Mouse (Mus musculus): ENCODE measurements around the gene Dcbld1.

Gene Dcbld1

DNA sequence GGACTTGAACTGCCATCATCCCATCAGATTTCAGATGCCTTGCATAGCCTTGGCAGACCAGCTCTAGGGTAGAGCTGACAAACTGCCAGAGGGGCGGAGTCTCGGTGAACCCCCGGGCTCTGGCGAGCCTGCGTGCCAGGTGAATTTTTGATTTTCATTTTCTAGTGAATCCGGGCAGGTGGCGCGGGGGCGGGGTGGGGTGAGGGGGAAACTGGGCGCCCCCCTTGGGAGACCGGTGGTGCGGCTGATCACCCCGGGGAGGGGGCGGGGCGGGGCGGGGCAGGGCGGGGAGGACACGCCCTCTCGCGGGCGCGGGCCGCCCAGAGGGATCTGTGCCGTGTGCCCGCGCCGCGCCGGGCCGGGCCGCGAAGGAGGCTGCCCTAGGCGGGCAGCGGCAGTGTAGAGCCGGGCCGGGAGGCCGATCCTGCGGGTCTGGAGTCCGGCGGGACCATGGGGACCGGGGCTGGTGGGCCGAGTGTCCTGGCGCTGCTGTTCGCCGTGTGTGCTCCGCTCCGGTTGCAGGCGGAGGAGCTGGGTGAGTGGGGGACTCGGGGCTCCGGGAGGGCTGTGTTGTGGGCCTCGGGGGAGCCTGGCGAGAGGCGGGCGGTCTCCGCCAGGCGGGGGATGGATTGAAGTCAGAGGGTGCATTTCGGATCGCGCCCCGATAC is at the start of gene Dcbld1:
Dcbld1 (plus strand) TSS at position 319 of the 668 bp plus-strand sequence.
- DNase-seq (ENCODE audit: extremely low read depth, low read depth, low spot score): no peak

DNA sequence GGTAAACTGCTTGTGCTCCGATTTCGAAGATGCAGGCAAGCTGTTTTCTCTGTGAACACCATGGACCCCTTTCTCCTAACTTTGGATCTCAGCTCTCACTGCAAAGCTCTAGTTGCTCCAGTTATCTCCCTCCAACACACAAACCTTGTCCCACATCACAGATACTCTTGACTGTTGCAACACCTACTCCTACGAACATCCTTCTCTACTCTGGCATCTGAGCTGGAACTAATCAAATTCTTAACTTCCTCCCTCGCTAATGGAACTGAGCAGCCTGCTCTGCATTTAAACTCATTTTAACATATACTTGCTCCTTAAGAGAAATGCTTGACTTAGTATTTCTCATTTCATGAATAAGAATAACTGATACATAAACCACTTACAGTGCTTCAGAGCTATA is 47.5 kb upstream of the Dcbld1 start:
- no peak for DNase-seq (ENCODE audit: extremely low read depth, low read depth, low spot score)

DNA sequence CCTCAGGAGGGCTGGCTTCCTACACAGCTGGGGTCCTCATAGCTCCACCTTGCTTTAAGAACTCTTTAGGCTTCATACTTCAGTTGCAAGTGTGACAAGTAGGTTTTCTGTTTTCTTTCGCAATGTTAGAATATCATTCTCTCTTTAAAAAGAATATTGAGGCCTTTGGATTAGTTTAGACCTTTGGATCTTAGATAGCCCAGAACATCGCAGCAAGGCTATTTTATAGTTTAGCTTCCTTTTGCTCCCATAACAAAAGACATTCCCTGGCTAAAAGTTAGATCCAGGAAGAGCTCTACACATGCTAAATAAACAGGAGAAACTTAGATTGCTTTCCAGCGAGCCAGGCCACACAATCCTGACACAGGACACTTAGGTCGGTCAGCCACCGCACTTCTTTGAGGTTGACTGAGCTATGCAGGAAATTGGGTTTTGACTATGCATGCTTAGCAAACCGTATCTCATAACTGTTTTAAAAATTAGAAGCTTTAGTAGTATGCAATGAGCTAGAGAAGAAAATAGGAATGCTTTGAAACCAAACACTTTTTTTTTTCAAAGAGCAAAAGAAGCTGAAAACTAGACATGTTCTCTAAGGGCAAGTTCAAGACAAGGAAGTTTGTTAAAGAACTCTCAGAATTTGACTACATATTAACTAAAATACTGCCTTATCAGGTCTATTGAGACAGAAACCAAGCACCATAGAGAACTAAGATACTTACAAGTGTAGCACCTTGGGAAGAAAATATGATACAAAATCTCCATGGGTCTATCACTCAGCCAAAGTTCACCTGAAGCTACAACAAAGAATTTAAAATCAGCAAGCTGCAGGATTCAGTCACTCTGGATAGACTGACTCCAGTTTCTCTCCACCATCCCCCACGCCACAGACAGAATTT is 38.2 kb upstream of the Dcbld1 start, which contains the start of gene Ros1:
Ros1 (minus strand) TSS at position 288 of the 896 bp plus-strand sequence.
- DNase-seq (ENCODE audit: extremely low read depth, low read depth, low spot score): no peak

DNA sequence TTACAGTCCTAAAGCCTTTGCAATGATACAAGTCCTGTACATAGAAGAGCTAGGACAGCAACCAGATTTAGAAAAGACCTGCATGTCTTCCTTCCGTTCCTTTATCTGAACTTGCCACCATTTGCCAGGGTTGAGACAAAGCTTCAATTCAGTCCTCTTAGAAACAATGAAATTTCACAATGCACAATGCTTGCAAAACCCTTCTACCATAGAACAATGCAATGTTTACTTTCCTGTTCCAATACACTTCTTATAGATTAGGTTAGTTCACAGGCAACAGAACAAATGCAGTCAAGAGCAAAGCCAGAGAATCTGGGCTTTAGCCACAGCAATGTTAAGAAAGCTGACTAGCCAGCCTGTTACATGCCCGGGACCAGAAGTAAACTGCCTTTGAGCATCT is 29.4 kb upstream of the Dcbld1 start:
- DNase-seq (ENCODE audit: extremely low read depth, low read depth, low spot score): peak; percentile 90

DNA sequence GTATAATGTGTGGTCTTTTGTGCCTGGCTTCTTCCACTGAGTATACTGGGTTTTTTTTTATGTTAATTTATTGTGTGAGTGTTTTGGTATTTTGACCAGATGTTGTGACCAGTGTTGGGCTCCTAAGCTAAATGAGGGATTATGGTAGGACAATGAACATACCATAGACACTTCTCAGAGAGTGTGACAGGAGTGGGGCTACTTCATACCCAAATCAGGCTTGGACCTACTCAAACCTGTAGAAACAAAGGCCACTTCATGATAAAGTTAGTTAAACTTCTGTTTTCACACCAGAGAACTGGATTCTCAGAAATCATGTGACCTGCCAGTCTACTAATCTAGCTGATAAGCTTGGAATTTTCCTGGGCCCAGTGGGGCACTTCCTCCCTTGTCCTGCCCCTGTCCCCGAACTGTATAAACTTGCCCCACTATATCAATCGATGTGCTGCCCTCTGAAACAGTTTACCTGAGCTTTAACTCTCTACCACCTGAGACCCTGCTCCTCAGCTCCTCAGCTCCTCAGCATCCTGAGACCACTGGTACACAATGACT is 18.1 kb upstream of the Dcbld1 start:
- DNase-seq (ENCODE audit: extremely low read depth, low read depth, low spot score): no peak

DNA sequence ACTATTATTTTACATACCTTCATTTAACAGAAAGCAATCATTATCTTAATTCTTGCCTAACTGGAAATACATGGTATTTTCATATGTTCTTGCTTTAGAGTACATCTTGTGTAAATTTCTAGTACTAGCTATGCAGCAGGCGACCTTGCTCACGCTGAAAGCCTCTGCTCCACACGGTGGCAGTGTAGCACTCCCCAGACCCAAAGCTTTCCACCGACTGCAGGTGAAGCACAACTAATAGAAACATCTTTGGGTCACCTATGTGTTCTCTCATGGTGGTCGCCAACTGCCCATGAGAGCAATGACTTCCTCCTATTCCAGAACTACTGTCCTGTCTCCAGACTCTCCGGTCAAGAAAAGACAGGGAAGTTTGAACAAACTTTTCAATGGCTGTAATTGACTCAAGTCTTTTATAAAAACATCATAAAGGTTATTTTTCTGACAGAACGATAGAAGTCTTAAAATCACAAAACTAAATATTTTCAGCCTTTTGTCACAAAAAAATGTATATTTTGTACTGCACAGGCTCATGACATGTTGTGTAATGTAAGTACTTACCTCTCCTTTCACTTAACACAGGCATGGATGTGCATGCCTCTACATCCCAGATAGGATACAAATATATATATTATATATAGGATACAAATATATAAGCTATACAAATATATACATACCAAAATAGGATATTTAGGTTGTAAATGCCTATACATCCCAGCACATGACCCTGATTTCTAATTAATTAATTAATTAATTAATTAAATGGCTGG is 16.4 kb upstream of the Dcbld1 start:
- DNase-seq (ENCODE audit: extremely low read depth, low read depth, low spot score): no peak

DNA sequence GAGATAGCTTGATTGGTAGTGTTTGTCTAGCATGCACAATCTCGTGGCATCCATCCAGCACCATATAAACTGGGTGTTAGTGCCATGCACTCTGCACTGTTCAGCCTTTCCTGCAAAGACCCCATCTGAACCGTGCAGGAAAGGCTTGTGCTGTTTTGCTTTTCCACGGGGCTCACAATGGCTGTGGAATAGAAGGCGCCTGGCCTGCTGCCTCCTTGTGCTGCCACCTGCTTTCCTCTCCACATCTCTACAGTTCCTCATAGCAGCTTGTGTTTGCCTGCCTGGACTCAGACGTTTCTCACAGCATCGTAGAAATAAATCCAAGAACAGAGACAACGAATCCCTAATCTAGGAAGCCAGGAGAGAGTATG is 15.9 kb upstream of the Dcbld1 start:
- DNase-seq (ENCODE audit: extremely low read depth, low read depth, low spot score): no peak

DNA sequence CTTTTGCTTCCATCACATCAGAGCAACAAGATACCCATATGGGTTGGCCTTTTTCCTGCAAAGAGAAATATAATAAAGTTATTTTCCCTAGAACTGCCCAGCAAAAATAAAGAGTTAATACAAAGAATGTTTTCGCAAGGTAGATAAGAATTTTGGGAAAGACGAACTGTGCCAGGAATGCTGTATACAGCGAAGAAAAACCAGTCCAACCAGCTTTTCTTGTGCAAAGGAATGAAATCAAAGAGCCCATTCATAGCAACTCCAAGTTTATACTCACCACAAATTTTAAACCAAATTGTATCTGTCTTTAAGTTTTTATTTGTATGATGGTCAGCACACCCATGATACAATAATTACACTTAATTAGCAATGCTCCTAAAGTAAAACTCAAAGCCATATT is 13.8 kb upstream of the Dcbld1 start:
- peak; percentile 59 for DNase-seq (ENCODE audit: extremely low read depth, low read depth, low spot score)

DNA sequence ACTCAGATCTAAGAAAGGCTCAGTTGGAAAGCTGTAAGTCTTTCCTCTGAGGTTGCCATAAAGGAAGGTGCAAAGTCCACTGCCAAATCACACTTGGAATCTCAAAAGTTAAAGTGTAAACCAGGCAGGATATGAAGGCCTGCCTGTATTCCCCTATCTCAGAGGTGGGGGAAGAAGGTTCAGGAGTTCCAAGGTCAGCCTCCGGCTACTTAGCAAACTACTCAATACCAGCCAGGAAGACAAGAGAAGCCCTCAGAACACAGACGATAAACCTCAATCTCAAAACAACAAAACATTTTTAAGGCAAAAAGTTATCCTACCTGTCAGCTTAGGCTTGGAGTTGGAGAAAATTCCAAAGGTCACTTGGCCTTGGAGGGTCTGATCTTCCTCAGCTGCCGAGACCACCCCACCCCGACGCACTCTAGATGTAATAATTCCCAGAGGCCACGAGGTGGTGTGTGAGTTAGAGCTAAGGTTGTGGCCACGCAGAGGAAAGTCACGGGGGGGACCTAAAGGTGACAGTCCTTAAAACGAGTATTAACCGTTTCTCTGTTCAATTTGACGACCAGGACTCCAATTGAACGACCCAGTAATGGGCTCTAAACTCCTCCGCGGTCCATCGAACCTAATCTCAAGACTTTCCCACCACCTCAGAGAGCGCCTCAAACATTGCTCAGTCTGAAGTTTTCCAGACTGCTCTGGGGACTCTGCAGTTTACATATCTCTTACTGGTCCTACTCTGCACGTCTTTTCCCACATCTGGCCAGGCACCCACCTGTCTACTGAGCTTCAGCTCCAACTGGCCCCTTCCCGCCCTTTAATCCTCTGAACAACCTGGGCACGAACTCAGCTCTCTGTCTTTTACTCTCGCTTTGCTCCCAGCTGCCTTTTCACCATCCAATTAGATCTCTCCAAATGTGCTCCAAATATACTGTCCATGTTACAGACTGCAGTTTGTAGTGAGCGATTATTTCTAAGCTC is 933 bp upstream of the Dcbld1 start:
- DNase-seq (ENCODE audit: extremely low read depth, low read depth, low spot score): no peak

DNA sequence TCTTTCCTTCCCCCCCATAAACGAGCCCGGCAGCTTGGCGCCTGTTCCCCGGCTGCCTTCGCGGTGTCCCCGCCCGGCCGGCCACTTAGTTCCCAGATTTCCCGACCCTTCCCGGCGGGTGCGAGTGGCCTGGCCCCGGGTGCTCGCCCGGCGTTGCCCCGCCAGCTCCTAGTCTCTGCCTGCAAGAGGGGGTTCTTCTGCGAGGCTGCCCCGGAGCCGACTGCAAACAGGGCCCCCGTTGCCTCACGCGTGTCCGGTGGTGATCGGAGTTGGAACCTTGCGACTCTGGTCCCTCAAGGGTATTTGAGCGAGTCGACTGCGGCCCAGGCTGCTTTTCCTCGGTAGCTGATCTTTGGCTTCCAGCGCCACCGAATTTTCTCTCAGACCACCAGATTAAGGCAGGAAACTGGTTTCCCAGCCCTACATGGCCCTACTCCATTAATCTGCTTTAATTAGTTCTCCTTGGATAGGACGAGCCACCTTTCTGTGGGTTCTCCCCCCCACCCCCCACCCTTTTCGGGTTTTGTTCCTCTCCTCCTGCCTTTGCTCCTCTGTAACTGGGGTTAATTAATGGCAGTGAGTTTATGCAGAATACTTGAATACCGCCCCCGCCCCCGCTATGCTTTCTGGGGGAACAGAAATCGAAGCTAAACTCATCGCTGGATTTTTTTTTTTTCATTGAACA is 692 bp downstream of the Dcbld1 start:
- no peak for DNase-seq (ENCODE audit: extremely low read depth, low read depth, low spot score)

DNA sequence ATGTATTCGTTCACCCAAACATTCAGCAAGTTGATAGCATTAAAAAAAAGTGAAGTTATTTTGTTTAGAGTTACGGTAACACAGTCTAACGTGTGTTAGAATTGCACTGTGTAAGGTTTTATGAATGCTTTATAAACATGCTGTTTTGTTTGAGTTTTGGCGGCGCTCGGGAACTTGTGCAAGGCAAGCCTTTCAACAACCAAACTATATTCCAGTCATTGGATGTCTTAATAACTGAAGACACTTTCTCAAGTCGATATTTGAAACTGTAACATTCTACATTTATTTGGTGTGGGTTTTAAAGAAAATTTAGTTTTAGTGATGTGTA is 1.2 kb downstream of the Dcbld1 start:
- DNase-seq (ENCODE audit: extremely low read depth, low read depth, low spot score): no peak

DNA sequence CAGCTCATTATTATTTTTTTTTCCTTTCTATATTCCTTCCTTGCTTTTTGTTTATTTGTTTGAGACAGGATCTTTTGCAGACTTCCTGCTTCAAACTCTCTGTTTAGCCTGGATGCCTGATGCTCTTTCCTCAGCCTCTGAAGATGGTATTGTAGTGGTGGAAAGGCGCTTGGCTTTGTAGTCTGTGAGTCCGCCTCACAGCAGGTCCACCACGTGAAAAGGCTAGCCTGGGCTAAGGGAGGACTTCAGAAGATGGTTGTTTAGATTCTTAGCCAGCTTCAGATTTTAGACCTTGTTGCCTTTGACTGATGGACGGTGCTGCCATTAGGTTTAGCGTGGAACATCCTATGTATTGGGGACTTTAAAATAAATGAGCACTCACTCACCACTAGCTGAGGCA is 2.0 kb downstream of the Dcbld1 start:
- DNase-seq (ENCODE audit: extremely low read depth, low read depth, low spot score): no peak

DNA sequence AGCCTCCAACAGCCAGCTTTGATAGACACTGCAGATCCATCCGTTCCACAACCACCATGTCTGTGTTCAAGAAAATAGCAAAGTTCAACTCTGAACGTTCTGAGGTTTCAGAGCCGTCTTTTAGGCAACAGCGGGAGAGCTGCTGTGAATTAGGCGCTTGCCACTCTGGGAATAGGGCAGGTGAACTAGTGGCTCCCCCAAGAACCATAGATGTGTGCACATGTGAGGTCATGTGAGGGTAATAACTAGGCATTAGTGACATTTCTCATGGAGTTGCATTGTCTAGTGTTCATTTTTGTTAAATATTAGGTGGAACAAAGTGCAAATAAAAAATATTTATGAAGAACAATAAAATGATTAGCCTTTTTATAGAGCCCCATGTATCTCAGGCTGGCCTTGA is 8.6 kb downstream of the Dcbld1 start:
- no peak for DNase-seq (ENCODE audit: extremely low read depth, low read depth, low spot score)

DNA sequence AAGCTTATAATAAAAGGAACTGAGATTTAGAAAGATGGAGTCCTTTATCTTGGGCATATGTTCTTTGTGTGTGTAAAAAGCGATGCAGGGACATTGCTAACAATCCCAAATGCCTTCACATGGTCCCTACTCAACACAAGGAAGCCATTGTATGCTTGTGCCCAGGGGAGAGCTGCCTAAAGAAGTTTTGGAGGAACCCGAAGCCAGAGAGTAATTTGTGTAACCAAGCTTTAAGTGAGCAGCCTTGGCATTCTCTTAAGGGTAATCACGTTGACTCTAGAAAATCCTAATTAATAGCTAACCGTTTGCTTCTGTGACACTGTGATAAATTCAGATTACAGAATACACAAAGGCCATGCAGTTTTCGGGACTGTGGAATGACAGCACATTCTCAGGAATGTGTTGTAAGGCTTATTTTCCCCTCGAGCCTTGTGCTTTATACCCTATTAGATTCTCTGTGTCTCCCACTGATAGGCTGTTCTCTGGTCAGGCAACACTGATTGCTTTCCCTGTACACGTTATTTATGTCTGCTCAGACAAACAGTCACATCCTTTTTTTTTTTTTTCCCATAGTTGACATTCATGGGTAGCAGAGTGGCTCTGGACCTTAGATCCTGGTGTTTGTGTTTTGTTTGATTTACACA is 9.4 kb downstream of the Dcbld1 start:
- no peak for DNase-seq (ENCODE audit: extremely low read depth, low read depth, low spot score)

DNA sequence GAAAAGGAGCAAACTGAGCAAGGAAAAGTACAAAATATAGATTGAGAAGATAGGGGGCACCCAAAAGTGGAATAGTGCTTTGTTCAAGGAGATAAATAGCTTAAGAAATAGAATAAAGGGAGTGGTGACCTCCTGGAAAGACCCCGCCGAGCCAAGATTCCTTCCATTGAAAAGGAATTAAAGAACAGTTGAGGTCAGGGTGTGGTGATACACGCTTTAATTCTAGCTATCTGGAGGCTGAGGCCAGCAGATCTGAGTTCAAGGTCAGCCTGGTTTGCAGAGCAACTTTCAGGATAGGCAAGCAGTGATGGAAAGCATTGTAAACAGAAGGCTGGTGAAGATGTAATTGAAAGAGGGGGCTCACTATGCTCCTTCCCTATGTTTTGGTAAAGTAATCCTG is 12.8 kb downstream of the Dcbld1 start:
- no peak for DNase-seq (ENCODE audit: extremely low read depth, low read depth, low spot score)

DNA sequence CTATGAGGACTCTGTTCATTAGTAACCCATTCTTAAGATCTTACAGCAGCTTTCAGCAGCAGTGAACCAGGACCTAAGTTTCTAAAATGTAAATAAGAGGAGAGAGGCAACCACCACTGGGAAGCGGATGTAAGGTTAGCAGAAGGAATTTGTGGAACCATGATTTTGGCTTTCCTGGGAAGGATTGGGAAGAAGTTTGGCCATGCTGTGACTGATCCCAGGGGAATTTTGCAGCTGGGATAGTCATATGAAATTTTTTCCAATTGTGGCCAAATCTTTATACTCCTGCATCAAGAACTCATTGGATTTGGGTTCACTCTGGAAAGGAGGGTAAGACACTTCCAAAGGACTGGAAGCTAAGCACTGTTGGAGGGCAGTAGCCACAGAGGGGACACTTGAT is 18.8 kb downstream of the Dcbld1 start:
- no peak for DNase-seq (ENCODE audit: extremely low read depth, low read depth, low spot score)

DNA sequence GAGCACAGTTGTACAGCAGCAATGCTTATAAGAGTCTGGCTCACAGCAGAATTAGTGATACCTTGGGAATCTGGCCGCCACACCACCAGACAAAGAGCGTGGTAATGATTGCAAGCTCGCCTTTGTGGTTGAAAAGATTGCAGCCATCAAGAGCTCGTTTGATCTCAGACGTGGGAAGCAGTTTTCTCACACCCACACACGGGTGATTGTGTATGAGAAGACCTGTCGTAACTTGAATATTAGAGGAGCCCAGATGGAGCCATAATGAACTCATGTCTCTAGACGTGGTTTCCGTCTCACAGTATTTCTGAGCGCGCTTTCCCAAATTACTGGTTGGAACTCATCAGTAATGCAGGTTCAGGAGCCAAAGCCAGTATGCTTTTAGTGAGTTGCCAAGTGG is 20.0 kb downstream of the Dcbld1 start:
- peak; percentile 96 for DNase-seq (ENCODE audit: extremely low read depth, low read depth, low spot score)

DNA sequence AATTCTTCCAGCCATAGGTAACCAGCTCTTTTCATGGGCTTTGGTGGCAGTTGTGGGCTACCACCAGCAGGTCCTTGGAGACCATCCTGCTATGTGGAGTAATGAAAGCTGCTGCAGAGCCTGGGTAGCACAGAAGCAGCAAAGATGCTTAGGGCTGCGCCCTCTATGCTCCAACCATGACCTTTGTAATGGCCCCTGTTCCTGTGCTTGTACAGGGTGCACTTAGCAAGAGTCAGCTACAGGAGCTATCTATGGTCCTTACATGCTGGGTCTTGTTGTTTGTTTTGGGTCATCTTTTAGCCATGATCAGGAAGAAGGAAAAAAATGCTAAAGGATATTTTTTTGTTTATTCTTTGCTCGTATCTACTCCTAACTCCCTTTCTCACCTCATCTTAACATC is 24.3 kb downstream of the Dcbld1 start:
- DNase-seq (ENCODE audit: extremely low read depth, low read depth, low spot score): no peak

Measured in fat pad, adult 2 months (tissue).